Mouse (Mus musculus) CD4-positive, CD25-positive, alpha-beta regulatory T cell, adult 2 months (primary cell): ENCODE data around the gene Aacs.
"Not testable (repeated sequence)": the region's sequence is repeated elsewhere in the genome, so short reads cannot be mapped to it uniquely, and the experiment has no call there.

Experiments
- DNase-seq: peaks from one replicate; pipeline ENCODE4 v3.0.0-alpha.2; 2012; ENCODE audit warnings: low read depth, low spot score

The Aacs gene

GRCm38 (mm10) chr5:125465701-125466106 is 9.9 kb upstream of the Aacs start:
- peak; percentile 99 for DNase-seq

GRCm38 (mm10) chr5:125466483-125466882 is 9.1 kb upstream of the Aacs start:
- DNase-seq, result no peak

GRCm38 (mm10) chr5:125467261-125467660 is 8.4 kb upstream of the Aacs start:
- DNase-seq, result no peak

GRCm38 (mm10) chr5:125470713-125471112 is 4.9 kb upstream of the Aacs start:
- DNase-seq, result no peak

GRCm38 (mm10) chr5:125472796-125473475 is 2.7 kb upstream of the Aacs start:
- DNase-seq, result no peak

GRCm38 (mm10) chr5:125475030-125475429 is 584 bp upstream of the Aacs start:
- DNase-seq, result no peak

- no peak for DNase-seq
Measured at GRCm38 (mm10) chr5:125476286-125476625, 642 bp downstream of the Aacs start.

GRCm38 (mm10) chr5:125476799-125477198 is 1.2 kb downstream of the Aacs start:
- no peak for DNase-seq

GRCm38 (mm10) chr5:125477533-125477932 is 1.9 kb downstream of the Aacs start:
- no peak for DNase-seq

GRCm38 (mm10) chr5:125478037-125478436 is 2.4 kb downstream of the Aacs start:
- no peak for DNase-seq

- no peak for DNase-seq
Measured at GRCm38 (mm10) chr5:125479376-125479775, 3.8 kb downstream of the Aacs start.

- no peak for DNase-seq
Measured at GRCm38 (mm10) chr5:125480434-125481231, 5.0 kb downstream of the Aacs start.

GRCm38 (mm10) chr5:125482474-125482873 is 6.9 kb downstream of the Aacs start:
- DNase-seq, result no peak

GRCm38 (mm10) chr5:125483712-125484611 is 8.3 kb downstream of the Aacs start:
- DNase-seq, result no peak

- DNase-seq, result no peak
Measured at GRCm38 (mm10) chr5:125485031-125485778, 9.6 kb downstream of the Aacs start.

- no peak for DNase-seq
Measured at GRCm38 (mm10) chr5:125486088-125486487, 10.5 kb downstream of the Aacs start.

- no peak for DNase-seq
Measured at GRCm38 (mm10) chr5:125487375-125488115, 11.9 kb downstream of the Aacs start.

- DNase-seq, result no peak
Measured at GRCm38 (mm10) chr5:125488116-125488455, 12.5 kb downstream of the Aacs start.

- DNase-seq, result not testable (repeated sequence)
Measured at GRCm38 (mm10) chr5:125488953-125489352, 13.3 kb downstream of the Aacs start.

GRCm38 (mm10) chr5:125491107-125491506 is 15.5 kb downstream of the Aacs start:
- DNase-seq, result no peak
